Mouse (Mus musculus) midbrain, embryonic 15.5 days (tissue): ENCODE data around the gene Hes6. TPM values are rescaled to one million over a fixed set of nuclear protein-coding genes. Genes with fewer than 3 reads are reported as not detected.

ENCODE experiments used
- ATAC-seq: fragments of 200-750 bp; cut with Nextera tagmentation; replicated peaks from 2 replicates; pipeline ENCODE4 v1.8.0; 2017; ENCODE audit warnings: moderate TSS enrichment
- H3K27ac ChIP-seq: fragments of 300-500 bp; sonication (generic); 2 replicates; pipeline ENCODE4 v1.5.1; 2015; ENCODE audit warnings: mild to moderate bottlenecking, inconsistent platforms
- H3K27me3 ChIP-seq: fragments of 300-500 bp; sonication (generic); replicated peaks from 2 replicates; pipeline ENCODE4 v1.6.1; 2015; ENCODE audit warnings: inconsistent platforms
- H3K36me3 ChIP-seq: fragments of 300-500 bp; sonication (generic); replicated peaks from 2 replicates; pipeline ENCODE4 v1.6.1; 2015; ENCODE audit warnings: inconsistent platforms
- H3K4me1 ChIP-seq: fragments of 300-500 bp; sonication (generic); 2 replicates; pipeline ENCODE4 v1.6.1; 2015; ENCODE audit warnings: inconsistent platforms
- H3K4me2 ChIP-seq: fragments of 300-500 bp; sonication (generic); 2 replicates; pipeline ENCODE4 v1.6.1; 2015; ENCODE audit warnings: inconsistent platforms, mild to moderate bottlenecking, moderate library complexity
- H3K4me3 ChIP-seq: fragments of 300-500 bp; sonication (generic); 2 replicates; pipeline ENCODE4 v1.5.1; 2015; ENCODE audit warnings: mild to moderate bottlenecking, inconsistent platforms
- H3K9ac ChIP-seq: fragments of 300-500 bp; sonication (generic); 2 replicates; pipeline ENCODE4 v1.6.1; 2015; ENCODE audit warnings: mild to moderate bottlenecking, inconsistent platforms
- H3K9me3 ChIP-seq: fragments of 300-500 bp; sonication (generic); 2 replicates; pipeline ENCODE4 v1.6.1; 2016; ENCODE audit warnings: inconsistent platforms
- WGBS: fragments of 180-500 bp; shearing (Covaris S2); methylation state at CpG from one replicate; pipeline ENCODE4 v1.1.7; 2015; ENCODE audit warnings: mixed read lengths; 5-methylcytosine and 5-hydroxymethylcytosine counted together
- polyA plus RNA-seq: library from polyadenylated mRNA; unstranded; fragments of >200 nt; fragmentation: Nextera tagmentation; extraction: Ambion mirVana; gene quantifications from 2 replicates; pipeline ENCODE4 v1.2.1, GENCODE M21; 2015

The Hes6 gene
- polyA plus RNA-seq, 1 experiment from 2014 or later, result 192 TPM

DNA sequence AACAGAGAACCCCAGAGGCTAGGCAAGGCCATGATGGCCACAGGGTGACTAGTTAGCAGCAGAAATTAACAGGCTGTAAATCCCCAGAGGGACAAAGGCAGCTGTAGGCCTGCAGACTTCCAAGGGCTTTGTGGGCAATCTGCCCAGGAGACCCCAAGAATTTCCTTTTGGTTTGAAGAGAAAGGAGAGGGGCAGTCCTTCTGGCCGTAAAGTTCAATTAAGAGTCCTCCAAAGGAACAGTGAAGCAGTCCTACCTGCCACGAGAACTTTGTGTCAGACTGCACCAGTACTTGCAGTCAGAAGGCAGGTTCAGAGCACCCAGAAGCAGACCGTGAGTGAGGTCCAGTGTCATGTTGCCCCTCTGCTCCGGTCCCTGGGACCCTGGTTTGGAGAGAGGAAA lies 1.1 kb upstream of the Hes6 start:
- peaks cover 39% of the 10 kb centered on the region for H3K4me1 ChIP-seq
- peak overlapping the region; percentile 92; the same call in 1 of the 2 replicates for H3K4me2 ChIP-seq
- ATAC-seq, result no peak
- H3K9me3 ChIP-seq, result no peaks in the 10 kb centered on the region
- H3K27ac ChIP-seq, result peak overlapping the region; percentile 90
- H3K36me3 ChIP-seq, result 0 out of 2 replicates have a peak, but pooled peaks cover 5% of the 10 kb centered on the region
- peak overlapping the region; percentile 77; the same call in 1 of the 2 replicates for H3K9ac ChIP-seq
- no peaks in the 10 kb centered on the region for H3K27me3 ChIP-seq
- H3K4me3 ChIP-seq, result no peak overlapping the region
- 32% methylated on average over 4 of the region's 4 CpGs for WGBS

DNA sequence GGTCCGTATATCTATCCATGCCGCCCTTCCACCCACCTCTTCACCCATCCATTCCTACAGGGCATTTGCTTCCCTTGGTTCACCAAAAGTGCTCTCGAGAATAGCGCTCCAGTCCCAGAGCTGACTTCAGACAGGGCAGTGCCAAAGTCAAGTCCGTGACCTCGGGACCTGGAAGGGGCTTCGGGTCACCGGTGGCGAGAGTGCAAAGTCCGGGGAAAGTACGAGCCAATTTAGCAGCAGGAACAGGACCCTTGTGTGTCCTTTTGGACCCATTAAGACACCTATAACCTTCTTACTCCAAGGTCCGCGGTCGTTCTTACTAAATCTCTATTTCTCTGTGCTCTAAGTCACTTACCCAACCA lies 321 bp downstream of the Hes6 start:
- peak overlapping the region; percentile 90 for H3K27ac ChIP-seq
- no peaks in the 10 kb centered on the region for H3K27me3 ChIP-seq
- no peaks in the 10 kb centered on the region for H3K9me3 ChIP-seq
- H3K4me1 ChIP-seq, result peaks cover 39% of the 10 kb centered on the region
- H3K4me3 ChIP-seq, result peak overlapping the region; percentile 69
- peak overlapping the region; percentile 77 for H3K9ac ChIP-seq
- WGBS, result under 1% methylated on average over 14 of the region's 14 CpGs
- H3K36me3 ChIP-seq, result 0 out of 2 replicates have a peak, but pooled peaks cover 5% of the 10 kb centered on the region
- H3K4me2 ChIP-seq, result peak overlapping the region; percentile 92
- ATAC-seq, result no peak

DNA sequence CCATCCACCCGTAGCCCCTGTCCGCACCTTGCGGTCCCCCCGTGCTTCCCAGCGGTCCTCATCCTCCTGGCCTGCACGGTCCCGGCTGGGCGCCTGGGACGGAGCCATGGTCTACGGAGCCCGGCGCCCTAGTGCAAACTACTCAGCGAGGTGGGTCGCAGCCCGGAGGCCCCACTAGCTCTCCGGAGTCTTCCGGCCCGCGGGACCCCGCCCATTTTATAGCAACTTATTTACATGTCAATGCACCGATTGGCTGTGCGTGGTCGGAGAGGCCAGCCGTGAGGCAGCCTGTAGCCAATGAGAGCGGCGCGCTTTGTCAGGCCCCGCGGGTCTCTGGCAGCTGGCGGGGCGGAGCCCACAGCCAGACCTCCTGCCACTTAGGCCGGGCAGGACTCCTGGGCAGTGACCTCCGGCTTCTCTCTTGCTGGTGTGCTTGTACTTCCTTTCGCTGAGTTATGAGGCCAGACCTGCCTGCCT lies 770 bp downstream of the Hes6 start:
- Histone ChIP-seq H3K27me3 (no peaks in the 10 kb centered on the region), H3K4me1 (peaks cover 39% of the 10 kb centered on the region), H3K36me3 (0 out of 2 replicates have a peak, but pooled peaks cover 3% of the 10 kb centered on the region), H3K9ac (peak overlapping the region; percentile 77), H3K4me3 (peak overlapping the region; percentile 69), H3K4me2 (peak overlapping the region; percentile 92), H3K9me3 (no peaks in the 10 kb centered on the region), H3K27ac (peak overlapping the region; percentile 90)
- ATAC-seq, result peak; percentile 93
- under 1% methylated on average over 34 of the region's 34 CpGs for WGBS

DNA sequence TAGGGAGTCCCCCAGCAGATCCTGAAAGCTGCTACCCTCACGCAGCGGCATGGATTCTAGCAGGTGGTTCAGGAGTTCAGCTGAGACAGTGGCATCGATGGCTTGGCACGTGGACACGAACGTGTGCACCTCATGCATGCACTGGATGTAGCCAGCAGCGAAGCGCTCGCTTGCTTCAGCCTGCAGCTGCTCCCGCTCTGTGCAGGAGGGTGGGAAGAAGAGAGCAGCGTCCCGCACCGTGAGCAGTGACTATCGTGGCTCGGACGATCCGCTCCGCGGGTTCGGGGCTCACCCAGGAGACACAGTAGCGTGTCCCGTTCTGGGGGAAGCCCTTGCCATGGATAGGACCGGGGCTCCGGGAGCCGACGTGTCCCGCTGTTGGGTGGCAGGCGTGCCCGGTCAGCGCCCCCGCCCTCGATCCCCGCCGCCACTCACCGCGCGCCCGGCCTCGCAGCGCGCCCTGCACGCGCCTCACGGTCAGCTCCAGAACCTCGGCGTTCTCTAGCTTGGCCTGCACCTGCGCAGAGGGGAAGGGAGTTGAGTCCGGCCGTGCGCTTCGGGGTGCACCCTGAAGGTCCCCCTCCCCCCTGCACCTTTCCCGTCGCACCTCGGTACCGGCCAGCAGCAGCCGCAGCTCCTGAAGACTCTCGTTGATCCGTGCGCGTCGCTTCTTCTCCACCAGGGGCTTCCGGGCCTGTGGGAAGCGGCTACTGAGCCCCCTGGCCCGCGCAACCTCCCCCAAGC lies 1.4 kb downstream of the Hes6 start:
- H3K4me3 ChIP-seq, result peak overlapping the region; percentile 69
- H3K4me1 ChIP-seq, result peaks cover 39% of the 10 kb centered on the region
- H3K9me3 ChIP-seq, result no peaks in the 10 kb centered on the region
- H3K9ac ChIP-seq, result peak overlapping the region; percentile 77
- H3K36me3 ChIP-seq, result no peaks in the 10 kb centered on the region
- no peaks in the 10 kb centered on the region for H3K27me3 ChIP-seq
- peak overlapping the region; percentile 92 for H3K4me2 ChIP-seq
- peak; percentile 26 for ATAC-seq
- WGBS, result 2% methylated on average over 65 of the region's 65 CpGs
- H3K27ac ChIP-seq, result peak overlapping the region; percentile 90

DNA sequence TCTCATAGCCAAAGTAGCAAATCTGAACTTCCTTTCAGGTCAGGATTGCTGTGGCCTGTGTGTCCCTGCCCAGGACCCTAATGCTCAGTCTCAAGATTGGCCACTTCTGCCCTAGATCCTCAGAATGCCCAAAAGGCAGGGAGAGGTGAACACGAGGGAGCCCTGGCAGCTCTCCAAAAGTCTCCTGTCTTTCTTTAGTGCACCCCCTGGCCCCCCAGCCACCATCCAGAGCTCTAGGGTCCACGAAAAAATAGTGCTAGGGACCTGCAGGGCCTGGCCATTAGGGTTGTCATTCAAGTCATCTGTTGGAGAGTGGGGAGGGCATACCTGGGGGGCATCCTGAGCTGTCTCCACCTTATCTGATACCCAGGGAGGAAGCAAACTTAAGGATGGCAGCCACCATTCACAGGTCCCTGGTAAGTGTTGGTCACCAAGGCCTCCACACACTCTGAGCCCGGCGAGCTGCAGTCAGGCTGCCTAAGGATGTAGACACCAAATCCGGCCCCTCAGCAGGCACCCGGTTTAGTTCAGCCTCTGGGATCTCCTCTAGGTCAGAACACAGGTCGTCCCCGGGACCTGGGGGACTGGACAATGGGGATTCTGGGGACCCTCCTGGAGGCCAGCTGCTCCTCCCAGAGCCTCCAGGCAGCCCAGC lies 2.1 kb downstream of the Hes6 start:
- Histone ChIP-seq H3K27me3 (no peaks in the 10 kb centered on the region), H3K4me1 (peaks cover 39% of the 10 kb centered on the region), H3K4me3 (peak overlapping the region; percentile 69), H3K36me3 (no peaks in the 10 kb centered on the region), H3K4me2 (peak overlapping the region; percentile 92), H3K9ac (peak overlapping the region; percentile 77), H3K27ac (no peak overlapping the region), H3K9me3 (no peaks in the 10 kb centered on the region)
- no peak for ATAC-seq
- WGBS, result 44% methylated on average over 8 of the region's 8 CpGs

DNA sequence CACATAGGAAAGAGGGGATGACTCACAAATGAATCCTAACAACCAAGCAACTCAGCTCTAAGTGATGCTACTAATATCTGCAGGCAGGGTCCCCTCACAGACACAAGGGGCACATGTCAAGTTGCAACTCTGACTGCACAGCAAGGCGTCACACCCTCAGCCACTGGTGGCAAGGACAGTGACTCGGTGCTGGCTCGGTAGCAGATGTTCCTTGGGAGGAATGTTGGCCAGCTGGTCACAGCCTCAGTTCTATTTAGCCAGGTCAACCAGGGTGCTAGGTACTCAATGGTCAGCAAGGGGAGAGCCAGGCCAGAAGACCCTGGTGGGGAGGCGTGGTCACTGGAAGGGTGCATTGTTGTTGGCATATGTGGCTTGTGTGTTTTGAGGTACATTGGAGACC lies 6.0 kb downstream of the Hes6 start:
- 93% methylated on average over 4 of the region's 4 CpGs for WGBS

DNA sequence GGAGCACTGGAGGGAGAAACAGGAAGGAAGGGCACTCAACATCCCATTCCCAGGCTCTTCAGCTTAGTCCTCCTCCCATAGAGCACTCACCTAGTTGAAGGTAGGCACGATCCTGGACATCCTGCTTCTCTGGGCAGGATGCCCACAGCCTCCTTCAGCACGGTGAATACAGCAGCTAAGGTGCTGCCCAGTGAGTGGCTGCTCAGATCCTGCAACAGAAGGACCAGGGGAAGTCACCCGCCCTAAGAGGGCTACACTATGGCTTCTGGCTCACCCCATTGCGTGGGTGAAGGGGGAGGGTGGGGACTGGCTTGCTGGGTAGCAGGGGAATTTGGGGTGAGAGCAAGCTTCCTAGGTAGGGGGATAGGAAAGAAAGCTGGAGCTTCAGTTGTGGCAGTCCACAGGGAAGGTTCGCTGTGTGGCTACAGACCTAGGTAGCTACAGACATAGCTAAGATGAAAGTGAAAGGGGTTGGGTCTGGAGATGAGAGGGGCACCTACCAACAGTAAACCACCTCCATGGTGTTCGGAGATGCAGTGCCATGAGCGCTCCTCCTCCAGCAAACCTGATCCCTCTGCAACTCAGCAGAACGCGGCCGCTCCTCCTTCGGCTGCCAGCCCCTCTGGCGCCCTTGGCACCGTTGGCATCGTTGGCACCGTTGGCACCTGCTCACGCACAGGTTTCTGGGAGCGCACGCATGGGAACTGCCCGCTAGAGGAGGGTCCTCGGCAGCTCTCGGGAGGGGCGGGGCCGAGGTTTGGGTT lies 8.2 kb downstream of the Hes6 start:
- Histone ChIP-seq H3K9me3 (no peaks in the 10 kb centered on the region), H3K36me3 (no peaks in the 10 kb centered on the region), H3K4me1 (no peaks in the 10 kb centered on the region), H3K4me3 (no peak overlapping the region), H3K9ac (no peak overlapping the region), H3K27me3 (no peaks in the 10 kb centered on the region; the same call in 1 of the 2 replicates), H3K4me2 (no peak overlapping the region), H3K27ac (no peak overlapping the region)
- no peak for ATAC-seq
- WGBS, result 65% methylated on average over 23 of the region's 23 CpGs

More for the DNA sequence above, 6.0 kb downstream of the Hes6 start:
- Histone ChIP-seq H3K4me3 (no peak overlapping the region), H3K9me3 (no peaks in the 10 kb centered on the region), H3K27ac (no peak overlapping the region), H3K27me3 (no peaks in the 10 kb centered on the region; the same call in 1 of the 2 replicates), H3K36me3 (no peaks in the 10 kb centered on the region), H3K4me1 (peaks cover 17% of the 10 kb centered on the region), H3K4me2 (no peak overlapping the region), H3K9ac (no peak overlapping the region)
- ATAC-seq, result no peak

DNA sequence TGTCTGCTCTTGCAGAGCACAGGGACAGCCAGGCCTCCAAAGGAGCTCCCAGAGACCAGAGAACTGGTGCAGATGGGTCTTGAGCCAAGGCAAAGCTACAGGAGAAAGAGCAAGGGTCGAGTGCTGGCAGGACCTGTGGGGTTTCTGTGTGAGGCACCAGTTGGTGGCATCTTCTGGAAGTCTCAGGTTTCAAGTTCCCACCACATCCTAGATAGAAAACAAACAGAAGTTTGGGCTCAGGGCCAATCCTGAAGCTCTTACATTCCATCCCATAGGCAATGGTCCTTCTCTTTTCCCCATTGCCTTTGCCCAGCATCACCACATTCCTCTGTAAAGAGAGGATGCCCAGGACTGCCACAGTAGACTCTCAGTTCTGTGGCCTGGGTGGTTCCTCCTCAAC lies 8.9 kb downstream of the Hes6 start:
- H3K36me3 ChIP-seq, result no peaks in the 10 kb centered on the region
- ATAC-seq, result no peak
- no peak overlapping the region for H3K4me2 ChIP-seq
- H3K27me3 ChIP-seq, result no peaks in the 10 kb centered on the region; the same call in 1 of the 2 replicates
- H3K4me3 ChIP-seq, result no peak overlapping the region
- no peaks in the 10 kb centered on the region for H3K9me3 ChIP-seq
- no peak overlapping the region for H3K9ac ChIP-seq
- no peaks in the 10 kb centered on the region for H3K4me1 ChIP-seq
- no peak overlapping the region for H3K27ac ChIP-seq
- 29% methylated on average over 1 of the region's 1 CpGs for WGBS

DNA sequence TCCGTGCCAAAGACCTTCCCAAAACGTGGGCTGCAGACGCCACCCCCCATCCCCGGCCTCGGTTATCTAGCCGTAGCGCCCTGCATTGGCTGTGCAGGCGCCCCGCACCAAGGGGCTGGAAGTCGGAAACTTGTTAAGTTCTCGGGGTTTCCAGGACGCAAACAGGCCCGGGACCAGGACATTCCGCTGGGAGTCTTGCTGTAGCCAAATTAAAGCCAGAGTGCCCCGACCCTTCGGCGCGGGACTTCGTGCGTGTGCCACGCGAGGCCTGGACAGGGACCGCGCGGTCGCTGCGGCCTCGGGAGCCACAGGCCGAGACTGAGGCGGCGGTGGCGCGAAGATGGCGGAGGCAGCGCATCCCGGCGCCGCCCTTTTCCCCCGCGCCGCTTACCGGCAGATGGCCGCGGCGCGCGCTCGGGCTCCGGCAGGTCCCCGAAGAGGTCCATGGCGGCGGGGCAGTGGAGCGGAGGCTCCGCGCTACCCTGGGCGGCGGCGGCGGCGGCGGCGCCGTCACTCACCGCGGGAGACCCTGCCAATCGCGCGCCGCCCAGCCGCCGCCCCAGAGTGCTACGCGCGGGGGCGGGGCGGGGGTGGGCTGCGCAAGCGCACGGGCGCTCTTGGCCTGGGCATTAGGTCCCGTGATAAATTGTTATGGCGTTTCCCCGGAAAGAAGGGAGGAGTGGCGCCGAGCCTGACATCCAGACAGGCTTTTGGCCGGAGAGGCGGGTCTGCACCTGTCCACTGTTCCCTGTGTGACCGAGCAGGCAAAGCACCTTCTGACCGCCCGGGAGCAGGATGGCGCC lies 15.4 kb downstream of the Hes6 start, which contains the start of gene Ilkap:
Gene Ilkap (minus strand): TSS at position 556 of the 803 bp plus-strand sequence.
- under 1% methylated on average over 91 of the region's 91 CpGs for WGBS
- Histone ChIP-seq H3K27me3 (no peaks in the 10 kb centered on the region), H3K4me2 (peak within 1 kb of the TSS; percentile 89), H3K27ac (peak within 1 kb of the TSS; percentile 89), H3K9ac (peak within 1 kb of the TSS; percentile 81), H3K36me3 (no peaks in the 10 kb centered on the region), H3K9me3 (no peaks in the 10 kb centered on the region), H3K4me1 (peaks cover 31% of the 10 kb centered on the region), H3K4me3 (peak within 1 kb of the TSS; percentile 71)
- ATAC-seq, result peak; percentile 97

DNA sequence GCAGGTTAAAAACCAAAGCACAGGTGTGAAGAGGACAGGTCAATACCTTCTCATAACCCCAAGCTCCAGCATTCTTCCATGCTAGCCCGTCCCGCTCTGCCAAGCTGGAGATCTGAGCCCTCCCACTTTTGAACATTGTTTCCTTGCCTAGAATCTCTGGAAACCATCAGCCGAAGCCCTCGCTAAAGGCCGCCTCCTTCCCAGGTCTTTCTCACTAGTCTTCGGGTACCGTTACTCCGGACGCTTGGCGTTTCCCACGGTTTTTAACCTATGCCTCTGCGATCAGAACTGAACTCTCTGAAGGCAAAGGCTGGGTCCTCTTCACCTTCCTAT lies 15.9 kb downstream of the Hes6 start:
- peaks cover 31% of the 10 kb centered on the region for H3K4me1 ChIP-seq
- peak overlapping the region; percentile 81 for H3K9ac ChIP-seq
- H3K4me3 ChIP-seq, result peak overlapping the region; percentile 71
- H3K27ac ChIP-seq, result peak overlapping the region; percentile 89
- WGBS, result under 1% methylated on average over 12 of the region's 12 CpGs
- H3K36me3 ChIP-seq, result no peaks in the 10 kb centered on the region
- peak overlapping the region; percentile 89 for H3K4me2 ChIP-seq
- no peaks in the 10 kb centered on the region for H3K27me3 ChIP-seq
- no peaks in the 10 kb centered on the region for H3K9me3 ChIP-seq
- peak; percentile 10; the same call in 1 of the 2 replicates for ATAC-seq

DNA sequence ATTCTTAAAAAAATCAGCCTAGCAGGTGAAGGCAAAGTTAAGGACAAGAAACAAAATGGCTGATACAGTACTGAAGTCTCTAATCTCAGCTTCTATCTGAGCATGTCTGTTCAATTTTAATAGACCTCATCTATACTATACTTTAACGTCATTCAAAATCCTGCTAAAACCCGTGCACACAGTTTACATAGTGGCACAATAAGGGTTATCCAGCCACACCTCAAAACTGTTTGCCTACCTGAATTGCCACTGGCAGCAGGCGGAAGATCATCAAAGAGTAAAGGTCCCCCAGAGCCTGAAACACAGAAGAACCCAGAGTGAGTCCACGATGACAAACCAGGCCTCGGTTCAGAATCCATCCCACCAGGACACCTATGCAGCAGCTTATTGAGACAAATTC lies 23.5 kb downstream of the Hes6 start:
- no peak overlapping the region for H3K4me3 ChIP-seq
- H3K27me3 ChIP-seq, result no peaks in the 10 kb centered on the region
- H3K4me2 ChIP-seq, result no peak overlapping the region
- H3K9me3 ChIP-seq, result no peaks in the 10 kb centered on the region
- H3K4me1 ChIP-seq, result peaks cover 6% of the 10 kb centered on the region
- WGBS, result 92% methylated on average over 5 of the region's 5 CpGs
- no peak overlapping the region for H3K9ac ChIP-seq
- H3K36me3 ChIP-seq, result peaks cover 40% of the 10 kb centered on the region
- no peak for ATAC-seq
- H3K27ac ChIP-seq, result no peak overlapping the region
